Mouse (Mus musculus): ENCODE data around the gene Nr5a2.

GRCm38 (mm10) chr1:136800625-136801024 is 159.6 kb downstream of the Nr5a2 start:
- TF ChIP-seq GATA1 (IDR thresholded peaks at IDR 0.05; ENCODE audit: borderline replicate concordance, low read length) = no peak
- TF ChIP-seq CTCF (IDR thresholded peaks at IDR 0.05; ENCODE audit: low read depth, low read length) = no peak
- no peak for TF ChIP-seq GATA2 (IDR thresholded peaks at IDR 0.05; ENCODE audit: borderline replicate concordance, low read depth, low read length)
